Mouse (Mus musculus) MEL (cell line): ENCODE results near the gene Pxk. TPM values are rescaled to one million over a fixed set of nuclear protein-coding genes. Genes with fewer than 3 reads are reported as not detected.

Experiments
- DNase-seq: peaks from one replicate; pipeline ENCODE4 v3.0.0; 2011; ENCODE audit warnings: low read depth, low spot score
- H3K27ac ChIP-seq: 2 replicates; pipeline ENCODE4 v1.5.1; 2012; ENCODE audit warnings: low read depth, mild to moderate bottlenecking, control low read depth, low read length, moderate library complexity; ENCODE audit not compliant: control insufficient read depth
- H3K27me3 ChIP-seq, 2 experiments: fragments of 150-350 bp in 1 of 2; sonication (generic) in 1 of 2; 2 replicates each; pipeline ENCODE4 v1.6.1; 2012; ENCODE audit warnings: low read length in 2 of 2, mild to moderate bottlenecking in 2 of 2, improper control_type of control experiment in 1 of 2, moderate library complexity in 1 of 2; ENCODE audit not compliant: insufficient read depth in 2 of 2, control insufficient read depth in 1 of 2
- H3K36me3 ChIP-seq, 2 experiments: 2 replicates each; pipeline ENCODE4 v1.6.1; 2012 to 2014; ENCODE audit warnings: low read length in 2 of 2, improper control_type of control experiment in 1 of 2, inconsistent platforms in 1 of 2, mild to moderate bottlenecking in 1 of 2; ENCODE audit not compliant: insufficient read depth in 2 of 2, control insufficient read depth in 1 of 2
- H3K4me1 ChIP-seq, 2 experiments: fragments of 150-350 bp in 1 of 2; sonication (generic) in 1 of 2; 2 replicates each; pipeline ENCODE4 v1.6.1; 2012; ENCODE audit warnings: low read length in 2 of 2, improper control_type of control experiment in 1 of 2, mild to moderate bottlenecking in 1 of 2; ENCODE audit not compliant: insufficient read depth in 2 of 2, control insufficient read depth in 1 of 2
- H3K4me3 ChIP-seq, 2 experiments: fragments of 150-350 bp in 1 of 2; sonication (generic) in 1 of 2; 2 replicates each; pipeline ENCODE4 v1.5.1; 2012; ENCODE audit warnings: low read depth in 2 of 2, low read length in 2 of 2, mild to moderate bottlenecking in 2 of 2, moderate library complexity in 2 of 2, control low read depth in 1 of 2, improper control_type of control experiment in 1 of 2; ENCODE audit not compliant: control insufficient read depth in 1 of 2, insufficient read depth in 1 of 2
- H3K79me2 ChIP-seq: 2 replicates; pipeline ENCODE4 v1.6.1; 2012; ENCODE audit warnings: mild to moderate bottlenecking, low read length, moderate library complexity; ENCODE audit not compliant: control insufficient read depth, poor library complexity, insufficient read depth
- H3K9ac ChIP-seq: 2 replicates; pipeline ENCODE4 v1.6.1; 2012; ENCODE audit warnings: low read depth, mild to moderate bottlenecking, control low read depth, low read length, moderate library complexity; ENCODE audit not compliant: control insufficient read depth, poor library complexity, severe bottlenecking
- H3K9me3 ChIP-seq: fragments of 150-350 bp; sonication (generic); replicated peaks from 2 replicates; pipeline ENCODE4 v1.6.1; 2012; ENCODE audit warnings: mild to moderate bottlenecking, low read length, improper control_type of control experiment, moderate library complexity; ENCODE audit not compliant: insufficient read depth
- BHLHE40 ChIP-seq: IDR thresholded peaks from 2 replicates; pipeline ENCODE4 v1.6.1; 2012; ENCODE audit warnings: low read depth, mild to moderate bottlenecking, inconsistent platforms, low read length, improper control_type of control experiment, borderline replicate concordance
- CHD1 ChIP-seq: IDR thresholded peaks from 2 replicates; pipeline ENCODE4 v1.6.1; 2012; ENCODE audit warnings: low read depth, mild to moderate bottlenecking, inconsistent platforms, low read length, improper control_type of control experiment
- CHD2 ChIP-seq: IDR thresholded peaks from 2 replicates; pipeline ENCODE4 v1.6.1; 2011; ENCODE audit warnings: low read length, improper control_type of control experiment
- CTCF ChIP-seq, 3 experiments: IDR thresholded peaks in 2 of 3; conservative IDR thresholded peaks in 1 of 3; 2 replicates each; pipeline ENCODE4 v1.5.1; 2011 to 2012; ENCODE audit warnings: low read length in 3 of 3, low read depth in 2 of 3, mild to moderate bottlenecking in 2 of 3, improper control_type of control experiment in 1 of 3, inconsistent platforms in 1 of 3, mixed read lengths in 1 of 3, moderate library complexity in 1 of 3; ENCODE audit not compliant: control insufficient read depth in 1 of 3, insufficient read depth in 1 of 3, poor library complexity in 1 of 3, severe bottlenecking in 1 of 3
- E2F4 ChIP-seq: IDR thresholded peaks from 2 replicates; pipeline ENCODE4 v1.6.1; 2011; ENCODE audit warnings: low read depth, low read length, improper control_type of control experiment, borderline replicate concordance
- ELF1 ChIP-seq: IDR thresholded peaks from 2 replicates; pipeline ENCODE4 v1.6.1; 2014; ENCODE audit warnings: low read depth, mild to moderate bottlenecking, inconsistent platforms, low read length, improper control_type of control experiment, moderate library complexity
- GABPA ChIP-seq: IDR thresholded peaks from 2 replicates; pipeline ENCODE4 v1.6.1; 2012; ENCODE audit warnings: low read depth, mild to moderate bottlenecking, inconsistent platforms, low read length, improper control_type of control experiment, moderate library complexity
- GATA1 ChIP-seq: IDR thresholded peaks from 2 replicates; pipeline ENCODE4 v1.6.1; 2011; ENCODE audit warnings: low read depth, low read length, improper control_type of control experiment
- HCFC1 ChIP-seq: IDR thresholded peaks from 2 replicates; pipeline ENCODE4 v1.6.1; 2012; ENCODE audit warnings: low read depth, mild to moderate bottlenecking, inconsistent platforms, low read length, improper control_type of control experiment, moderate library complexity
- KAT2A ChIP-seq: conservative IDR thresholded peaks from 2 replicates; pipeline ENCODE4 v1.6.1; 2012; ENCODE audit warnings: low read depth, low read length, improper control_type of control experiment, inconsistent platforms
- MAX ChIP-seq: IDR thresholded peaks from 2 replicates; pipeline ENCODE4 v1.6.1; 2011; ENCODE audit warnings: low read length, improper control_type of control experiment
- MAZ ChIP-seq: IDR thresholded peaks from 2 replicates; pipeline ENCODE4 v1.6.1; 2012; ENCODE audit warnings: low read depth, mild to moderate bottlenecking, inconsistent platforms, low read length, improper control_type of control experiment
- MXI1 ChIP-seq: IDR thresholded peaks from 2 replicates; pipeline ENCODE4 v1.6.1; 2011; ENCODE audit warnings: mild to moderate bottlenecking, low read depth, low read length, improper control_type of control experiment
- NELFE ChIP-seq: IDR thresholded peaks from 2 replicates; pipeline ENCODE4 v1.6.1; 2011; ENCODE audit warnings: low read depth, low read length, improper control_type of control experiment
- NRF1 ChIP-seq: IDR thresholded peaks from 2 replicates; pipeline ENCODE4 v1.6.1; 2014; ENCODE audit warnings: low read depth, mild to moderate bottlenecking, inconsistent platforms, low read length, improper control_type of control experiment, moderate library complexity; ENCODE audit not compliant: poor library complexity, insufficient read depth, severe bottlenecking
- POLR2A ChIP-seq, 2 experiments: IDR thresholded peaks; 2 replicates each; pipeline ENCODE4 v1.6.1; 2011 to 2012; ENCODE audit warnings: low read length in 2 of 2, mild to moderate bottlenecking in 2 of 2, control low read depth in 1 of 2, improper control_type of control experiment in 1 of 2, low read depth in 1 of 2, moderate library complexity in 1 of 2; ENCODE audit not compliant: control insufficient read depth in 1 of 2, insufficient read depth in 1 of 2, poor library complexity in 1 of 2
- RCOR1 ChIP-seq: IDR thresholded peaks from 2 replicates; pipeline ENCODE4 v1.6.1; 2012; ENCODE audit warnings: low read depth, mild to moderate bottlenecking, inconsistent platforms, low read length, improper control_type of control experiment
- SIN3A ChIP-seq: IDR thresholded peaks from 2 replicates; pipeline ENCODE4 v1.6.1; 2012; ENCODE audit warnings: low read length, improper control_type of control experiment, inconsistent platforms
- TAL1 ChIP-seq: IDR thresholded peaks from 2 replicates; pipeline ENCODE4 v1.6.1; 2012; ENCODE audit warnings: mild to moderate bottlenecking, inconsistent platforms, low read length, moderate library complexity, mixed read lengths
- TCF12 ChIP-seq: IDR thresholded peaks from 2 replicates; pipeline ENCODE4 v1.6.1; 2014; ENCODE audit warnings: low read depth, mild to moderate bottlenecking, inconsistent platforms, low read length, improper control_type of control experiment, moderate library complexity
- ZKSCAN1 ChIP-seq: IDR thresholded peaks from 2 replicates; pipeline ENCODE4 v1.6.1; 2012; ENCODE audit warnings: low read depth, mild to moderate bottlenecking, inconsistent platforms, low read length, improper control_type of control experiment, moderate library complexity
- ZMIZ1 ChIP-seq: IDR thresholded peaks from 2 replicates; pipeline ENCODE4 v1.6.1; 2012; ENCODE audit warnings: low read depth, mild to moderate bottlenecking, inconsistent platforms, low read length, improper control_type of control experiment, moderate library complexity
- ZNF384 ChIP-seq: IDR thresholded peaks from 2 replicates; pipeline ENCODE4 v1.6.1; 2012; ENCODE audit warnings: low read depth, mild to moderate bottlenecking, inconsistent platforms, low read length, improper control_type of control experiment
- polyA plus RNA-seq, 2 experiments: library from polyadenylated mRNA; stranded (reverse) in 1 of 2; unstranded in 1 of 2; fragments of >175 nt in 1 of 2; fragments of >200 nt in 1 of 2; gene quantifications; 2 replicates each; pipeline versions ENCODE4 v1.2.1 to v1.2.4; 2012; ENCODE audit warnings: low replicate concordance in 2 of 2, low read depth in 1 of 2; ENCODE audit not compliant: insufficient read length in 2 of 2, insufficient read depth in 1 of 2, missing spikeins in 1 of 2
- total RNA-seq: library from RNA; depleted of rRNA; stranded (reverse); fragments of 300-350 nt; gene quantifications from 2 replicates; pipeline ENCODE4 v1.2.3, GENCODE M21; 2012

Gene Pxk
- total and polyA plus RNA-seq, 3 experiments = 5.9 to 12.9 TPM; not detected in 1

GRCm38 (mm10) chr14:8112036-8112435, 14.0 kb downstream of the Pxk start:
- H3K27me3 ChIP-seq = no peaks in the 10 kb centered on the region
- no peaks in the 10 kb centered on the region for H3K4me1 ChIP-seq
- H3K9me3 ChIP-seq = no peaks in the 10 kb centered on the region
- H3K79me2 ChIP-seq = no peaks in the 10 kb centered on the region
- H3K27ac ChIP-seq = no peak overlapping the region
- no peak overlapping the region for H3K4me3 ChIP-seq
- no peaks in the 10 kb centered on the region for H3K36me3 ChIP-seq
- TF ChIP-seq E2F4 (no peak), CHD1 (no peak), TAL1 (no peak), SIN3A (no peak), MXI1 (no peak), CHD2 (no peak), ZKSCAN1 (no peak), NRF1 (no peak)
- no peak for DNase-seq
- H3K9ac ChIP-seq = no peak overlapping the region

DNA sequence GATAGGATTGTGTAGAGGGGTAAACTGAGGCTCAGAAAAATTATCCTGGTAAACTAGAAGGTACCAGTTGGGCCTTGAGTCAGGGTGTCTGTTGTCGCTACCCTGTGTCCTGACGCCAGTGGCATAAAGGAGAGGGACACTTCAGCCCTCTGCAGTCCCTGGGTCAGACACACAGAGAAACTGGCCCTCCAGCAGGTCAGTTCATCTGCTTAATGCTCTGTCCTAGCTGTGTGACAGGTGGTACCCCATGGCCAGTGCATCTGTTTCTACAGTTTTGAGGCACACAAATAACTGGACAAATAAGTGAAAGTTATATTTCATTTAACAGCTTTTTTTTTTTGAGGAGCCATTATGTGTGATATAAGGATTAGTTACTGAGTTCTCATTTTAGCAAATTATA, 15.6 kb downstream of the Pxk start:
- DNase-seq = no peak
- no peak overlapping the region for H3K9ac ChIP-seq
- H3K79me2 ChIP-seq = no peaks in the 10 kb centered on the region
- no peaks in the 10 kb centered on the region for H3K36me3 ChIP-seq
- H3K27me3 ChIP-seq = no peaks in the 10 kb centered on the region
- H3K4me3 ChIP-seq = no peak overlapping the region
- no peak overlapping the region for H3K27ac ChIP-seq
- no peaks in the 10 kb centered on the region for H3K4me1 ChIP-seq
- no peak for TF ChIP-seq MAX
- no peak for TF ChIP-seq E2F4
- no peak for TF ChIP-seq NELFE
- no peak for TF ChIP-seq ZMIZ1
- no peak for TF ChIP-seq MAZ
- no peak for TF ChIP-seq MXI1
- H3K9me3 ChIP-seq = no peaks in the 10 kb centered on the region

GRCm38 (mm10) chr14:8114306-8114705, 16.3 kb downstream of the Pxk start:
- Histone ChIP-seq H3K4me3 (no peak overlapping the region), H3K36me3 (no peaks in the 10 kb centered on the region), H3K9me3 (no peaks in the 10 kb centered on the region), H3K79me2 (no peaks in the 10 kb centered on the region), H3K9ac (no peak overlapping the region), H3K27me3 (no peaks in the 10 kb centered on the region), H3K27ac (no peak overlapping the region), H3K4me1 (no peaks in the 10 kb centered on the region)
- TF ChIP-seq RCOR1 (no peak), TAL1 (no peak), HCFC1 (no peak), ELF1 (no peak), CTCF (IDR thresholded peaks at IDR 0.05 in 2 of 3, conservative IDR thresholded peaks at IDR 0.05 in 1 of 3; ENCODE audit: control insufficient read depth in 1 of 3, insufficient read depth in 1 of 3, low read depth in 2 of 3, low read length in 3 of 3, poor library complexity in 1 of 3, severe bottlenecking in 1 of 3) (no peak), SIN3A (no peak), GATA1 (no peak), KAT2A (no peak), TCF12 (no peak), POLR2A (IDR thresholded peaks at IDR 0.05; ENCODE audit: control insufficient read depth in 1 of 2, insufficient read depth in 1 of 2, low read depth in 1 of 2, low read length in 2 of 2, poor library complexity in 1 of 2) (no peak), CHD2 (no peak), ZNF384 (no peak), GABPA (no peak), BHLHE40 (no peak)
- DNase-seq = no peak
